Mouse (Mus musculus) layer of hippocampus, adult 9-11 months (tissue): ENCODE measurements at regions not wholly inside any gene's neighbourhood (a gene's known extent, or its start where the extent isn't known, plus 50 kb on each side); places are given as distances from the start of the nearest gene placed in this dataset.

Experiments used
- DNase-seq: peaks from one replicate; pipeline ENCODE4 v3.0.0; 2022

- no peak for DNase-seq
These were observed 273.9 kb downstream of the Prim2 start for GRCm38 (mm10) chr1:33395733-33396132.

DNA sequence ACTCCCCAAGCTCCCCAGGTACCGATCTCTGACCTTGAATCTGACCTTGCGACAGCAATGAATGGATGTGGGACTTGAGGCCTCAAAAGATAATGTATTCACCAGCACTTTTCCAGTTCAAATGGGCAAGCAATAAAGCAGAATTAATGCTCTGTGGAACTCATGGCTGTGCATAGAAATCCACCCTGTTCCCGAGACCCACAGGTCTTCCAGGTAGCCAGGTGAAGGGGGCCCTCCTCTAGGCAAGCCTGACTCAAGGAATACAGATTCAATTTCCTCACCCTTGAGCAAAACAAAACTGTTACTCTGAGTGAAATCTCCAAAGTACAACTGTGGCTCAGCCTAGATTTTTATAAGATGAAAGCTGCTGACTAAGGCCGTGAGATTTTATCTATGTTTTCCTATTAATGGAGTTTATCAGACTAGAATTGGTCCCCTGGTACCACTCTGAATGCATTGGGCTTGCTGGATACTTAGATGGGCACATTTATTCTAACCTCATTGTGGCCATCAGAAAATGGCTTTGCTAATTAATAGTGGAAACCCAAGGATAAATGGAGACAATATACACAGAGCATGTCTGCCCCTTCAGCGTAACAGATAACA is 274.5 kb downstream of the Prim2 start:
- no peak for DNase-seq

GRCm38 (mm10) chr1:33370796-33371195 is 298.8 kb downstream of the Prim2 start:
- no peak for DNase-seq

DNA sequence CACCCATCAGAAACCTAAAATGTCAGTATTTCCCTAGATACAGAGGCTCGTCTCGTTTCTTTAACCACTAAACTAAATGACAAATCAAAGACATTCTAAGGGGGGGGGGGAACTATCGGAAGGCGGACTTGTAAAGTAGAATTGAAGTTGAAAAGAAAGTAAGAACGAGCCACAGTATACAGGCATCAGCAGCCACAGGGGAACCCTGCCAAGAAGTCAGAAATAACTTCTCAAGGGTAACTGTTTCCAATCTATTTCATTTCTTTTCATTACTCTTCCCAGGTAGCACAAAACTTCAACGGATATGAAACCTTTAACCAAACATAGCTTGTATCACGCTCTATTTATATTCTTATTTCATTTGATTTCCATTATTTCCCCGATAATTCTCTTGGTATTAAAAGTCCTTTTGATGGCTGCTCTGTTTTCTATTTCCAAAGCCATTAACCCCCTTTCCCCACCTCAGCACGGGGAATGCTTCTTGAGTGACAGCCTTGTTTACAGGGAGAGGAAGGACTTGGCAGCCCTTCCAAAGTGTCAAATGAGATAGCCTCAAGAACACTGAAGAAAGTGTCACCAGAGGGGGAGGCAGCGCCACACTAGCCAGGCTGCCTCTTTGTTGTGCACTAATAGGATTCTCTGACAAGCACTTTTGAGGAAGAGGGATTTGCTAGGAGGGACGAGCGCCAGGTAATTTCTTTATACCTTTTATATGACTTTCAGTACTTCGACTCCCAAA is 306.7 kb downstream of the Prim2 start:
- DNase-seq, result no peak

- DNase-seq, result peak; percentile 9
These were observed 335.5 kb downstream of the Prim2 start for GRCm38 (mm10) chr1:33334061-33334460.
